Mouse (Mus musculus): Measurements from ENCODE around the gene Ugcg.

The Ugcg gene

DNA sequence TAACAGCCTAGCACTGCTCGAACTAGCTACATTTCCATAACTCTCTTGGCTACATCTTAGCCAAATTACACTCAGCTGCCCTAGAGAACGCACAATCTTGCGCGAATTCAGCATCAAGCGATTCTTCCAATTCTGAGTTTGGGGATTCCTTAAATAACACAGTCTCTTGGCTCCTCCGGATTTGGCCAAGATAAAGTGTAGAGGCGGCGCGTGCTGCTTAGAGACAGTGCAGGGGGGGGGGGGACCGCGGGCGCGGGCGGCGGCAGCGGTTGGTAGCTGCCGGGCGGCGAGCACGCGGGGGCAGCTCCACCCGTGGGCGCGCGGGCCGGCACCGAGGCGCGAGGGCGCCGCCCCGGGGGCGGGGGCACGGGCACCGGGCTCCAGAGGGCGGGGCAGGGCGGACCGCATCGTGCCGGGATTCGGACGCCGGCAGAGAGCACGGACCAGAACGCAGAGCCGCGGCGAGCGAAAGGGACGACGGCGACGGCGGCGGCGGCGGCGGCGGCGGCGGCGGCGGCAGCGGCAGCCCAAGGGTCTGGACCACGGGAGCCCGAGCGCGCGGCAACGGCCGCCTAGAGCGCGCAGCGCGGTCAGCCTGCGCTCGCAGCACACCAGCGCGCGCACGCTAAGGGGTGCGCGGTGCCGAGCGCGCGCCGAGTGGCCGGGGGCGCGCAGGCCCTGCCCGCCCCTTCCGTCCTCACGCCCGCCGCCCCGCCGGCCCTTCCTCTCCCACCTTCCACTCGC, at the start of gene Ugcg:
Ugcg (plus strand) TSS at position 456 of the 744 bp plus-strand sequence.
- no peak for TF ChIP-seq GATA4 (IDR thresholded peaks at IDR 0.05; ENCODE audit: insufficient replicate concordance, low read length)

DNA sequence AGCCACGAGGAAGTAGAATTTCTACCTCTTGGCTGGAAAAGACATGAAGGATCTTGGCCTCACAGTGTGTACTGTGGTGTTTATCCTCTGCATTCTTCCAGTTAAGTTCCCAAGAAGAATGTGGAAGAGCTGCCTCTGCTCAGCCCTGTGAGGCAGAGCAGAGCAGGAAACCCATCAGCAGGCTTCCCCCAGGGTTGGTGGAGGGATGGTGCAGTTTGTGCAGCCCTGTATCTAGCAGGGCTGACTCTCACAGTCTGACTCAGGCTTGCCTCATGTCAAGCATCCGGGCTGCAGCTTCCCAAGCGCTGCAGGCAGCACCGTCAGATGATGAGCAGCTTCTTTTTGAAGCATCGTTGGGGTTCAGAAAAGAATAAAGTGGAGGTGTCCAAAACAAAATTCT, 40.0 kb upstream of the Ugcg start:
- no peak for TF ChIP-seq GATA4 (IDR thresholded peaks at IDR 0.05; ENCODE audit: insufficient replicate concordance, low read length)

DNA sequence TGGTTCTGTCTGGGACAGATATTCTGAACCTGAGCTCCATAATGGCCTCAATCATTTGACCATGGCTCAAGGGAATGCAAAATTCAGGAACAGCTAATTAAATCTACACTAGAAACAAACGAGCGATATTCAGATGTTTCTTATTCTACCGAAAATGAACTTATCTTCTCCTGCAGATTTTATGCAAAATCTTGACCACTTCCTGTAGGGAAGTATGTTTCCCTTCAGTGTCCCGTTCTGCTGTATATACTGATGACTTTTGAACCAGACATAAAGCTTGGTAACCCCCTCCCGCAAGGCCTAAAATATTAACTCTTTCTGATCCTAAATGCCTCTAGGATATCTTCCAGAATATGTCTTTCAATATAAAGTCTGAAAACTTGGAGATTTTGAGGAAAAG, 38.1 kb upstream of the Ugcg start:
- TF ChIP-seq GATA4 (IDR thresholded peaks at IDR 0.05; ENCODE audit: insufficient replicate concordance, low read length) = no peak

DNA sequence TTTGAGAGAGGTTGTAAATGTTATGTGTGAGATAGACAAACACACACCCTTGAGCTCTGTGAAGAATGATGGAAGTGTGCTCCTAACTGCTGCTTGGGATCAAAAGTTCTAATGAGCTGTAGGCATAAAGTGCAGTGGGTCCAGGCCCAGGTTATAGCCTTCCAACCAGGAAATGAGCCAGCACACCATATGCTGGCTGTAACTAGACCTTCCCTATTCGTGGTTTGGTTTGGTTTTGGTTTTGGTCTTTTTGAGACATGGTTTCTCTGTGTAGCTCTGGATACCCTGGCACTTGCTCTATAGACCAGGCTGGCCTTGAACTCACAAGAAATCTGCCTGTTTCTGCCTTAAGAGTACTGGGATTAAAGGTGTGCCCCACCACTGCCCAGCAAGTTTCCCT, 37.1 kb upstream of the Ugcg start:
- no peak for TF ChIP-seq GATA4 (IDR thresholded peaks at IDR 0.05; ENCODE audit: insufficient replicate concordance, low read length)

DNA sequence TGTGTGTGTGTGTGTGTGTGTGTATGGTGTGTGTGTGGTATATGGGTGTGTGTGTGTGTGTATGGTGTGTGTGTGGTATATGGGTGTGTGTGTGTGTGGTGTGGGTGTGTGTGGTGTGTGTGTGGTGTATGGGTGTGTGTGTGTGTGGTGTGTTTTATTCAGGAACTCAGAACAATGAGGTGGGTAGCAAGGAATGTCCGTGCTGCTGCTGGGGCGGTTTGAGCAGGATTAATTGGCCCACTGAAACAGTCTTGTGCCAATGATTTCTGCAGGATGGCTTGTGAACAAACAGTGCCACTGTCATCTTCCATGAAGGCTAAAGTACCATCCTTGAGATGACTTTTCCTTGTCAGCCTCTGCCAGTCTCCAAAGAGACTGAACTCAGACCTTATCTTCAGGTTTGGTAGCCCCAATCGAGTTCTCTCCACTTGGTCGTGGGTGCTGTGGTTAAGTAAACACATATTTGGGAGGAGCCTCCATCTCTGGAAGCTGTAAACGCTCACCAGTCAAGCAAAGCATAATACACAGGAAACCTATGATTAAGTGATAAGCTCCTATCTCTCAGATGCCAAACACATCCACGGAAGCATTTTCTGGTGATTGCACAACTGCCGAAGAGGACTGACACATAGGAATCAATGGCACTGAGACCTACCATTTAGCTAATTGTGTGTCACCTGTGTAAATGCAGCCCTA, 32.0 kb upstream of the Ugcg start:
- TF ChIP-seq GATA4 (IDR thresholded peaks at IDR 0.05; ENCODE audit: insufficient replicate concordance, low read length) = no peak

DNA sequence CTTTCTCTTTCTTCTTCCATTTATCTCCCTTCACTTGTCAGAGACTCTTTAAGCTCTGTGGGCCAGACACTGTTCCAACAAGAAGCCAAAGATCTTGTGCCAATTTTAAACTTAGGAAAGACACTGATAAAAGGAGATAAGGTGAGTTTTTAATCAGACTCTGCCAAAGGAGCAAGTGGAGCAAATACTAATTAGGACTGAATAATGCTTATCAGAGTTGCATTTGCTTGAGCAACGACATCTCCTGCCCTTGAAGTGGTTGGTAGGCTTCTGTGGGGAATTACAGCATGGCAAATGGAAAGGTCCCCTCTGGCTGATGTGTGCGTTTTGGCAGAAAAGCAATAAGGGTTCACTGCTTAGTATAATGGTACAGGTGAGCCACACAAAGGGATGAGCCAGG, 31.4 kb upstream of the Ugcg start:
- no peak for TF ChIP-seq GATA4 (IDR thresholded peaks at IDR 0.05; ENCODE audit: insufficient replicate concordance, low read length)

DNA sequence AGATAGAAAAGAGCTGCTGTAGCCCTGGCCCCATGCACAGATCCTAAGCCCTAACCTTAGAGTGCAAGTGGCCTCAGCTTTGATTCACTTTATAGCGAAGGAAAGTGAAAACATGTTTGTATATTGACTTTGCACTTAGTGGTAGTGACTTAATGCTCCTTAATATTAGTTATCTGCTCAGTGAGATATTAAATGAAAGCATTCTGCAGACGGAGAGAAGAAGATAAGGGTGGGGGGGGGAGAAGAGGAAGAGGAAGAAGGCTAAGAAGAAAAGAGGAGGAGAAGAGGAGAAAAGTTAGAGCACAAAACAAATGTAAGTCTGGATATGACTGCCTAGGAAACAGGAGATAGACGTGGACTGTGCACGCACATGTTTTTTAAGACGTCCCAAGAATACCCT, 28.8 kb upstream of the Ugcg start:
- TF ChIP-seq GATA4 (IDR thresholded peaks at IDR 0.05; ENCODE audit: insufficient replicate concordance, low read length) = no peak

DNA sequence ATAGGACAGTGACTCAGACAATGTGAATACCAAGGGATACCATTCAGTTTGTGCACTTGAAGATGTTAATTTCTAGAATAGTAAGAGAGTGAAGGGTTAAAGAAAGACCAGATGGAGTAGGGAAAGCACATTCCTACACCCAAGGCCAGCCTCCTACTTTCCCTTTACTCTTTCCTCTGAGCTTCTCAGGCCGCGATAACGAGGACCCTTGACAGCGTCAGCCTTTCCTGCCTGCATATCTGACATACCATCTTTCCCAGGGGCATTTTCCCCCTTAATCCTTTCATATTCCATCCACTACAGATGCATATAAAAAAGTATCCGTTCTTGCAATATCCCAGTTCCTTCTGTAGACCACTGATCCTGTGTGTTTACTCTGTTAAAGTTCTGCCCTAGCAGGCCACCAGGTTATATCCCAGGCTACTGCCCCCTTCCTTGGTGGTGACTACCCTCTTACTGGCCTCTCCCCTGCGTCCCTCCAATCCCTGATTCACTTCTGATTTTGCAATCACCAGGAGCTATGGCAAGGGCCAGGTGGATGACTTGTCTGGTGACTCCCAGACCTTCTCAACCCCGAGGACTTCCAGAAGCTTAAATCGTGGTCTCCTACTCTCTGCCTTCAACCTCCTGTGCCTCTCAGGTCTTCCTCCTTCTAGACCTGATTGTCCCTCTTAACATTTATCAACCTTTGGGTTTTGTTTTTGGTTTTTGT, 27.9 kb upstream of the Ugcg start:
- TF ChIP-seq GATA4 (IDR thresholded peaks at IDR 0.05; ENCODE audit: insufficient replicate concordance, low read length) = no peak

DNA sequence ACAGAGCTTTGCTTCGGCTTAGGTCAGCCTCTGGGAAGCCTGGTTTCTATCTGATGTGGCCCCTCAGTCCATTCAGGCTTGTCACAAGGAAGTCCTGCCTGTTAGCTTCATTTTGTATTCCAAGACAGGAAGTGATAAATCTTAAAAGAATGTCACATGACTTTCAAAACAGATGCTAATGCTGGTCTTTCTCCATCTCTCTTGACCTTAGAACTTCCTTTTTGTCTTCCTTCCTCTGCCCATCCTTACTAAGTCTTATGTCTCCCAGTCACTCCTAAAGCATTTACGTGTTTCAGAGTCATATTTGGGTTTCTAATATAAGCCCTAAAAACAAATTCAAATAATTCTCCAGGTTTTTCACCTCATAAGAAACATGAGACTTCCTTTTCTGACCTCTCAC, 25.0 kb upstream of the Ugcg start:
- TF ChIP-seq GATA4 (IDR thresholded peaks at IDR 0.05; ENCODE audit: insufficient replicate concordance, low read length) = no peak

DNA sequence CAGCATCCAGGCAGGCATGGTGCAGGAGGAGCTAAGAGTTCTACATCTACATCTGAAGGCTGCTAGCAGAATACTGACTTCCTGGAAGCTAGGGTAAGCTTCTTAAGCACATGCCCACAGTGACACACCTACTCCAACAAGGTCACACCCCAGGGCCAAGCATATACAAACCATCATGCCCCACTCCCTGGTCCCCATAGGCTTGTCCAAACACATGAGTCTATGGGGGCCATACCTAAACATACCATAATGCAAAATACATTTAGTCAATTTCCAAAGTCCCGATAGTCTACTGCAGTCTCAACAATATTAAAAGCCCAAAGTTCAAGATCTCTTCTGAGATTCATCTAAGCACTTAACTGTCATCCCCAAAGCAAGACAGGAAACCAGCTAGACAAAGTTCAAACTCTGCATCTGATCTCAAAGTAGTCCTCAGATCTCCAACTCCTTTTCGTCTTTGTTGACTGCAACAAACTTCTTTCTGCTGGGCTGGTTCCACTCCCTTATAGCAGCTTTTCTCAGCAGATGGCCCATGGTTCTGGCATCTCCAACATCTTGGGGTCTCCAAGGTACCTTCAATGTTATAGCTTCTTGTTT, 21.7 kb upstream of the Ugcg start:
- no peak for TF ChIP-seq GATA4 (IDR thresholded peaks at IDR 0.05; ENCODE audit: insufficient replicate concordance, low read length)

DNA sequence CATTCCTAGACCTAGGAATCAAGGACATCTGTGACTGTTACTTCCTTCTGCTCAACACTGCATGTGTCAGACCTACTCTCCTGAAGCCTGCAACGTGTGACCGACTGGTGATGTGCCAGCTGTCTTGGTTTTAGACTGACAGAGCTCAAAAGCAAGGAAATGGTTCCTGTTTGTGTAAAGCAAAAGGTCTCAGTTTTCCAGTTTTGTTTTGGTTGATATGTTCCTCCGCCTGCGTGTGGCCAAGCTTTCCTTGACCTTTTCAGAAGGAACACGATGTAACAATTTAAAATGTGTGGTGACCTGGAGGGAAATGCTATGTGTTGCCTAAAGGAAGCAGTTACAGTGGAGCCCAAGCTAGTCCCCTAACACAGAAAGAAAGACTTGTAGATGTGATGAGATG, 19.1 kb upstream of the Ugcg start:
- TF ChIP-seq GATA4 (IDR thresholded peaks at IDR 0.05; ENCODE audit: insufficient replicate concordance, low read length) = no peak

DNA sequence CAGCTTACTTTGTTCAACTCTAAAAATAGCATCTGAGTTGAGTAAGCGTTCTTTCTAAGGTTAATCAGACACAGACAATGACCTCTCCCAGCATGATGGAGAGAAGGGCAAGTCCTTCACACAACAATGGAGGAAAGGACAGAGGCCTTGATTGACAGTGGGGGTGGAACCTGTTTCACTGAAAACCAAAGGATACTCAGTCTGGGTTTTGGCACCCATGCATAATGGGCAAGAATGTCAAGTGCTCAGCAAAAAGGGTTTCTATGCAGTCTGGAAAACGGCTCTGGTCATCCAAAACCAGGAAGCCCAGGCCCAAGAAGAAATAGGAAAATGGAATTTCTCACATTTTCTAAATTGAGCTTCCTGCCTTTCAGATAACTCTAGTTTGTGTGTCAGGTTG, 16.4 kb upstream of the Ugcg start:
- no peak for TF ChIP-seq GATA4 (IDR thresholded peaks at IDR 0.05; ENCODE audit: insufficient replicate concordance, low read length)

DNA sequence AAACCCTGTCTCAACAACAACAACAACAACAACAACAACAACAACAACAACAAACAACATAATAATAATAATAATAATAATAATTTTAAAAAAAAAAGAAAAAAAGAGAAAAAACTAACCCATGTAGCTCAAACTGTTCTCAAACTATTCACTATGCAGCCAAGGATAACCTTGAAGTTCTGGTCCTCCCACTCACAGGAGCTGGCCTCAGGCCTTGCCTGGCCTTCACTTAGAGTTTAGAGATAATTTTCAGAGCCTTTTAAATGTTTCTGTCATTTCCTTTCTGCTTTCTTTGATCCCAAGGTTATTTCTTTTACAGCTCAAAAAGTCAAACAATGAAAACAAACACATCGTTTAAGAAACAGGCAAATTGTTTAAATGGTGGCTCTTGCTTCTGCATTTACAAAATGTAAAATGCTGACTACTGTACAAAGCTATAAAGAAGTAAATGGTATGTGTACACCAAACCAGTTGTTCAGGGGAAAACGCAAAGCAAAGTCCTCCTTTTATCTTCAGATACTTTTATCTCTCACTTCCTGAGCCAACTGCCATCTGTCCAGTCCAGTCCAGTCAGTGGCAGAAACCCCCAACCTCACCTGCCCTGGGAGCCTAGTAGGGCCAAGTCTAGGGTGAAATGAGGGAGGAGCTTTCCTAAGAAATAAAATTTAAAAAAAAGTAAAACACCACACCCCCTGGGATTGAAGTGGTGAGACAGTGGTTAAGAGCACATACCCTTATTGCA, 15.7 kb upstream of the Ugcg start:
- no peak for TF ChIP-seq GATA4 (IDR thresholded peaks at IDR 0.05; ENCODE audit: insufficient replicate concordance, low read length)

DNA sequence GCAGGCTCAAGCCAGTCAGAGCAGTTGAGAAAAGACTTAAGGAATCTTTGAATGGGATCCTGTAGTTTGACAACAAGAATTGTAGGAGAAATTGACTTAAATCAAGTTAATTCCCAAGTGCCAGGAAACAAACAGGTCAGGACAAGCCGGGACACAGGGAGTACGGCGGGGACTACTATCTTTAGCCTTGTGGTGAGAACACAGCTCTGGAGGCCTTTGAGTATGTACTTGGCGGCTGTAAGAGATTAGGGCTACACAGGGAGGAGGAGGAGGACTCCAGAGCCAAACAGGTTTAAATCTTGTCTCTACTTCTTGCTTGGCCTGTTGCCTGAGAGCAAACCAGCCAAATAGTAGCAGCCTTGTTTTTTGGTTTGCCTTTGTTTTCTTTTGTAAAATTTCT, 14.1 kb upstream of the Ugcg start:
- no peak for TF ChIP-seq GATA4 (IDR thresholded peaks at IDR 0.05; ENCODE audit: insufficient replicate concordance, low read length)

DNA sequence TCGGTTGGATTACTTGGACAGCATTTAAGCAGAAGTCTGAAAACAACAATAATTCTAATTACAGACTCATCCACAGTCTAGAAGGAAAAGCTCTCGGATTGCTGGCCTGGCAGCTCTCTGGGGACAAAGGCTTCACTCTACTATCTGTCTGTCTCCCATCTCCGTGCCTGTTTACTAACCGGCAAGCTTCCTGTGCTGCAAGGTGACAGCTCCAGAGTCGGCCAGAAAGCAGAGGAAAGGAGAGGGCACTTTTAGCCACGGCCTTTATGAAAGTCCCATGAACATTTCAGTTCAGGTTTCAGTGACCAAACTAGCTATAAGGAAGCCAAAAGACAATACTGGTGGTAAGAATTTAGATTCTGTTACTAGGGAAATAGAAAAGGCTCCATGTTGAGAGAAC, 13.1 kb upstream of the Ugcg start:
- no peak for TF ChIP-seq GATA4 (IDR thresholded peaks at IDR 0.05; ENCODE audit: insufficient replicate concordance, low read length)
